Mouse (Mus musculus) limb, embryonic 14.5 days (tissue): ENCODE measurements around the gene Tbc1d10b. TPM values are rescaled to one million over a fixed set of nuclear protein-coding genes. Genes with fewer than 3 reads are reported as not detected.

ENCODE experiments used
- ATAC-seq: fragments of 200-750 bp; cut with Nextera tagmentation; 2 replicates; pipeline ENCODE4 v1.8.0; 2017; ENCODE audit warnings: low read depth, moderate number of reproducible peaks, moderate TSS enrichment; ENCODE audit not compliant: low FRiP score
- DNase-seq: peaks from one replicate; pipeline ENCODE4 v3.0.0-alpha.2; 2015; ENCODE audit warnings: low spot score
- H3K27ac ChIP-seq: fragments of 300-500 bp; sonication (generic); replicated peaks from 2 replicates; pipeline ENCODE4 v1.5.1; 2014; ENCODE audit warnings: low read depth, mild to moderate bottlenecking, low read length, moderate library complexity, mixed read lengths
- H3K27me3 ChIP-seq: fragments of 300-500 bp; sonication (generic); 2 replicates; pipeline ENCODE4 v1.6.1; 2014; ENCODE audit warnings: low read length, mixed read lengths; ENCODE audit not compliant: control insufficient read depth, insufficient read depth
- H3K36me3 ChIP-seq: fragments of 300-500 bp; sonication (generic); 2 replicates; pipeline ENCODE4 v1.6.1; 2014; ENCODE audit warnings: mild to moderate bottlenecking, low read length, moderate library complexity, mixed read lengths; ENCODE audit not compliant: control insufficient read depth, insufficient read depth
- H3K4me1 ChIP-seq: fragments of 300-500 bp; sonication (generic); 2 replicates; pipeline ENCODE4 v1.6.1; 2014; ENCODE audit warnings: antibody characterized with exemption, low read length, mixed read lengths; ENCODE audit not compliant: control insufficient read depth, insufficient read depth
- H3K4me2 ChIP-seq: fragments of 300-500 bp; sonication (generic); replicated peaks from 2 replicates; pipeline ENCODE4 v1.6.1; 2014; ENCODE audit warnings: low read depth, mild to moderate bottlenecking, low read length, moderate library complexity; ENCODE audit not compliant: severe bottlenecking
- H3K4me3 ChIP-seq: fragments of 300-500 bp; sonication (generic); replicated peaks from 2 replicates; pipeline ENCODE4 v1.5.1; 2014; ENCODE audit warnings: low read length
- H3K9ac ChIP-seq: fragments of 300-500 bp; sonication (generic); 2 replicates; pipeline ENCODE4 v1.6.1; 2014; ENCODE audit warnings: mild to moderate bottlenecking, low read depth, low read length, moderate library complexity; ENCODE audit not compliant: severe bottlenecking
- H3K9me3 ChIP-seq: fragments of 300-500 bp; sonication (generic); 2 replicates; pipeline ENCODE4 v1.6.1; 2016; ENCODE audit warnings: low read length; ENCODE audit not compliant: control insufficient read depth
- POLR2A ChIP-seq: fragments of 200-500 bp; IDR thresholded peaks from 2 replicates; pipeline ENCODE4 v1.8.0; 2012; ENCODE audit warnings: inconsistent platforms, mild to moderate bottlenecking, moderate library complexity, borderline replicate concordance; ENCODE audit not compliant: insufficient read depth, insufficient read length; ENCODE audit errors: extremely low read depth
- WGBS: fragments of 180-500 bp; shearing (Covaris S2); extraction: QIAGEN DNeasy Blood & Tissue Kit; methylation state at CpG from one replicate; pipeline ENCODE4 v1.1.7; 2014; 5-methylcytosine and 5-hydroxymethylcytosine counted together
- polyA plus RNA-seq, 2 experiments: library from polyadenylated mRNA; depleted of rRNA in 1 of 2; stranded (reverse) in 1 of 2; unstranded in 1 of 2; fragments of >200 nt; fragmentation: Nextera tagmentation in 1 of 2; extraction: Ambion mirVana in 1 of 2; gene quantifications; 2 replicates each; pipeline versions ENCODE4 v1.2.1 to v1.2.3; 2012 to 2014

Tbc1d10b gene
- polyA plus RNA-seq, 2 experiments, result 27.1 to 46.8 TPM

- Histone ChIP-seq H3K27ac (peak within 1 kb of the TSS; percentile 80), H3K4me1 (peaks cover 21% of the 10 kb centered on the region), H3K36me3 (peaks cover 8% of the 10 kb centered on the region; the same call in 1 of the 2 replicates), H3K4me2 (peak within 1 kb of the TSS; percentile 71), H3K9ac (peak within 1 kb of the TSS; percentile 89), H3K27me3 (no peaks in the 10 kb centered on the region), H3K9me3 (no peaks in the 10 kb centered on the region), H3K4me3 (peak within 1 kb of the TSS; percentile 94)
- peak; percentile 54; the same call in 1 of the 2 replicates for TF ChIP-seq POLR2A
- under 1% methylated on average over 34 of the region's 44 CpGs for WGBS
- ATAC-seq (peak; percentile 95), DNase-seq (peak; percentile 98)
Measured at GRCm38 (mm10) chr7:127208553-127209438, 528 bp upstream of the Tbc1d10b start, which contains the start of gene Mylpf. Mylpf (plus strand) TSS chr7:127208890.

DNA sequence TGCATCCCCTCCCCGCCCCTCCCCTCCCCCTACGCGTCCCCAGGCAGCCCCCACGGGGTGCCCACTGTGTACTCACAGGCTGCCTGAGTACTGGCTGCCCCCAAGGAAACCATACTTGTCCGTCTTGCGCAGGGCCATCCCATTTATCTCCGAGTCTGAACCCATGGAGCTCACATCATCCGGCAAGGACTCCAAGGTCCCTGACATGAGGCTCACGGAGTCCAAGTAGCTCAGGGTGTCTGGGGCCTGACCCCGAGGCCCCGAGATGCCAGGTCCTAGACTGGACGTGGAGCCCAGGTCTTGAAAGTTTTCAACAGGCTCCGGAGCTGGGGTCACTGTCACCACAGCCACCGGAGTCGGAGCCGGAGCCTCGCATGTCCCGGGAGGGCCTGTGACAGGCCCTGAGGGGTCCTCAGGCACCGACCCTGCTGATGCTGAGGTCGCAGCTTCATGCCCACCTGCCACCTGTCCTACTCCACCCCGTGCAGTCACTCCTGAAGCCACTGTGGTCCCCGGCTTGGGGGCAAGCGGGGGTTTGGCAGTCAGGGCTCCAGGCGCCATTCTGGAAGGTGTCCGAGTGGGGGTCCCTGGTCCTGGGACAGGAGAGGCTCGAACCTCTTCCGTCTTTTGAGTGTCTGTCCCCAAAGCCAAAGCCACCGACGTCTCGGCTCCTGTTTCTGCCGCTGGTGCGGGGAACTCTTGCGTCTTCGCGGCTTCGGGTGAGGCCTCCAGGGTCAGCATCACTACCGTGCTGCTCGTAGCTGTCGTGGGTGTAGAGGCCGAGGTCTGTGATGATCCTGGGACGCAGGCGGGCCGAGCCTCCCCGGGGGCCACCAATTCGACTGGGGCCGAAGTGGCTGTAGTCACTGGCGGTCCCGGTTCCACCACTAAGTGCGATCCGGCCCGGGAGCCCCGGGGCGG lies 634 bp downstream of the Tbc1d10b start:
- no peak for TF ChIP-seq POLR2A
- ATAC-seq, result no peak
- DNase-seq, result no peak
- whole genome bisulfite sequencing, result under 1% methylated on average over 45 of the region's 53 CpGs
- H3K27me3 ChIP-seq, result no peaks in the 10 kb centered on the region
- peak overlapping the region; percentile 80 for H3K27ac ChIP-seq
- peaks cover 21% of the 10 kb centered on the region for H3K4me1 ChIP-seq
- H3K4me2 ChIP-seq, result peak overlapping the region; percentile 65
- H3K36me3 ChIP-seq, result peaks cover 18% of the 10 kb centered on the region
- no peaks in the 10 kb centered on the region for H3K9me3 ChIP-seq
- peak overlapping the region; percentile 94 for H3K4me3 ChIP-seq
- H3K9ac ChIP-seq, result peak overlapping the region; percentile 89

- TF ChIP-seq POLR2A, result no peak
- WGBS, result 49% methylated on average over 2 of the region's 2 CpGs
- Histone ChIP-seq H3K9me3 (no peaks in the 10 kb centered on the region), H3K36me3 (peaks cover 25% of the 10 kb centered on the region), H3K4me1 (peaks cover 21% of the 10 kb centered on the region), H3K4me3 (peak overlapping the region; percentile 94), H3K4me2 (peak overlapping the region; percentile 65), H3K9ac (peak overlapping the region; percentile 89), H3K27me3 (no peaks in the 10 kb centered on the region), H3K27ac (no peak overlapping the region)
- ATAC-seq, result no peak
- DNase-seq, result no peak
Measured at GRCm38 (mm10) chr7:127206606-127207005, 1.7 kb downstream of the Tbc1d10b start.

- no peak for ATAC-seq
- WGBS, result 55% methylated on average over 11 of the region's 11 CpGs
Measured at GRCm38 (mm10) chr7:127196484-127196883, 11.8 kb downstream of the Tbc1d10b start.

More at GRCm38 (mm10) chr7:127196484-127196883, 11.8 kb downstream of the Tbc1d10b start:
- Histone ChIP-seq H3K9ac (peak overlapping the region; percentile 67), H3K4me1 (peaks cover 14% of the 10 kb centered on the region; the same call in 1 of the 2 replicates), H3K9me3 (no peaks in the 10 kb centered on the region), H3K36me3 (peaks cover 81% of the 10 kb centered on the region), H3K4me3 (peak overlapping the region; percentile 59), H3K27ac (peak overlapping the region; percentile 85), H3K4me2 (peak overlapping the region; percentile 74), H3K27me3 (no peaks in the 10 kb centered on the region)
- DNase-seq, result no peak
- no peak for TF ChIP-seq POLR2A
